Mouse (Mus musculus) embryonic facial prominence, embryonic 12.5 days (tissue): Measurements from ENCODE around the gene Nos3. TPM values are rescaled to one million over a fixed set of nuclear protein-coding genes. Genes with fewer than 3 reads are reported as not detected.
A peak's percentile ranks its signal among the peaks of the same experiment; 100 is the strongest.

Experiments used
- ATAC-seq: fragments of 200-750 bp; cut with Nextera tagmentation; 2 replicates; pipeline ENCODE4 v1.8.0; 2017; ENCODE audit not compliant: insufficient number of reproducible peaks, insufficient read depth, low FRiP score, low TSS enrichment
- H3K27ac ChIP-seq: fragments of 300-500 bp; sonication (generic); 2 replicates; pipeline ENCODE4 v1.5.1; 2016; ENCODE audit warnings: mild to moderate bottlenecking
- H3K27me3 ChIP-seq: fragments of 300-500 bp; sonication (generic); 2 replicates; pipeline ENCODE4 v1.6.1; 2016; ENCODE audit warnings: mild to moderate bottlenecking, moderate library complexity
- H3K36me3 ChIP-seq: fragments of 300-500 bp; sonication (generic); 2 replicates; pipeline ENCODE4 v1.6.1; 2016; ENCODE audit warnings: mild to moderate bottlenecking
- H3K4me1 ChIP-seq: fragments of 300-500 bp; sonication (generic); 2 replicates; pipeline ENCODE4 v1.6.1; 2016
- H3K4me2 ChIP-seq: fragments of 300-500 bp; sonication (generic); replicated peaks from 2 replicates; pipeline ENCODE4 v1.6.1; 2016; ENCODE audit warnings: mild to moderate bottlenecking, moderate library complexity
- H3K4me3 ChIP-seq: fragments of 300-500 bp; sonication (generic); 2 replicates; pipeline ENCODE4 v1.5.1; 2016; ENCODE audit warnings: mild to moderate bottlenecking
- H3K9ac ChIP-seq: fragments of 300-500 bp; sonication (generic); 2 replicates; pipeline ENCODE4 v1.6.1; 2016; ENCODE audit warnings: mild to moderate bottlenecking, moderate library complexity
- H3K9me3 ChIP-seq: fragments of 300-500 bp; sonication (generic); 2 replicates; pipeline ENCODE4 v1.6.1; 2016; ENCODE audit warnings: mild to moderate bottlenecking, moderate library complexity
- WGBS: fragments of 180-500 bp; shearing (Covaris S2); methylation state at CpG from one replicate; pipeline ENCODE4 v1.1.7; 2016; 5-methylcytosine and 5-hydroxymethylcytosine counted together
- polyA plus RNA-seq: library from polyadenylated mRNA; unstranded; fragments of >200 nt; fragmentation: Nextera tagmentation; extraction: Ambion mirVana; gene quantifications from 2 replicates; pipeline ENCODE4 v1.2.1, GENCODE M21; 2016

Gene Nos3
- polyA plus RNA-seq, 1 experiment from 2014 or later = 6.7 TPM

DNA sequence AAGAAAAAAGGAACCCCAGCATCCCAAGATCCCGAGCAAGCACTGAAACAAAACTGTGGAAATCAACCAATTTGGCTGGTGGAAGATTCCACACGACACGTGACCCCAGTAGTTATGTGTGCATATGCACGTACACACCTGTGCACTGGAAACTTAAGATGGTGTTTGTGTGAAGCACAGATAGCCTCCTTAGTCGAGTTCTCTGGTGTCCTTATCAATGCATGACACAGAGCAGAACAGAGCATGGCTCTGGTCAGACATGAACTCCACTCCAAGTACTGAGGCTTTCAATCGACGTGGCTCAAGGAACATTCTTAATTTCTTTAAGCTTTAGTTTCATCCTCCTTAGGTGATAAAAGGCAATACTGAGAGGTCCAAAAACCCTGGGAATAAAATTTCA lies 18.3 kb upstream of the Nos3 start:
- H3K4me2 ChIP-seq = no peak overlapping the region
- H3K27me3 ChIP-seq = peaks cover 62% of the 10 kb centered on the region
- no peaks in the 10 kb centered on the region for H3K9me3 ChIP-seq
- ATAC-seq = no peak
- H3K4me1 ChIP-seq = peaks cover 26% of the 10 kb centered on the region
- 81% methylated on average over 7 of the region's 7 CpGs for WGBS
- no peak overlapping the region for H3K9ac ChIP-seq
- H3K36me3 ChIP-seq = no peaks in the 10 kb centered on the region
- no peak overlapping the region for H3K4me3 ChIP-seq
- no peak overlapping the region for H3K27ac ChIP-seq

DNA sequence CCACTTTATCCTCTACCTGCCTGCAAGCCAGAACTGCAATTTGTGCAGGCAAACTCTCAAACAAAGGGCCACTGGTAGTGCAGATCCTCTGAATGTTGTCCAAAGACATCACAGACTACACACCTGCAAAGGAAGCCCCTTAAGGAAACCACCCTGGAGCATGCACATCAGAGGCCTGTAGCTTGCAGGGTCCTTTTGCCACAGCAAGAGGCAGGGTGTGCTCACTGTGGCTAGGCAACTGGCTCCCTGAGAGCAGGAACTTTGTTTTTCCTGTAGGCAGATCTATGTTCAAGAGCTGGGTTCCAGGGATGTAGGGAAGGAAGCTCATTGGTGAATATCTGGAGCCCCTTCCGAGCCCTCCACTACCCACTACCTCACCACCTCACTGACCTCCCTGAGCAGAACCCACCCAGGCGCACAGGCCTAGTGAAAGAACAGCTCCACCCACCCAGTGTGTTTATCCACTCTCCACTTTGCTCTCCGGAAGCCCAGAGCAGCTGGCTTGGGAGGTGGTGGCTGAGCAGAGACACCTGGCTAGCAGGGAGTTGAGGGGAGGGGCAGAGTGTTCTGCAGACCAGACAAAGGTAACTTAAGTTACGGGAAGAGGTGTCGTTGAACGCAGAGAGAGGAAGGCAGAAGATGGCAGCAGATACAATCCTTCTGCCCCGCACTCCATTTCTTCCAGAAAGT lies 17.3 kb upstream of the Nos3 start:
- no peak overlapping the region for H3K27ac ChIP-seq
- H3K27me3 ChIP-seq = peaks cover 65% of the 10 kb centered on the region
- H3K36me3 ChIP-seq = no peaks in the 10 kb centered on the region
- no peak for ATAC-seq
- H3K4me3 ChIP-seq = no peak overlapping the region; the same call in 1 of the 2 replicates
- H3K9ac ChIP-seq = no peak overlapping the region
- H3K9me3 ChIP-seq = no peaks in the 10 kb centered on the region
- 46% methylated on average over 7 of the region's 7 CpGs for WGBS
- H3K4me1 ChIP-seq = peaks cover 32% of the 10 kb centered on the region
- H3K4me2 ChIP-seq = peak overlapping the region; percentile 97

DNA sequence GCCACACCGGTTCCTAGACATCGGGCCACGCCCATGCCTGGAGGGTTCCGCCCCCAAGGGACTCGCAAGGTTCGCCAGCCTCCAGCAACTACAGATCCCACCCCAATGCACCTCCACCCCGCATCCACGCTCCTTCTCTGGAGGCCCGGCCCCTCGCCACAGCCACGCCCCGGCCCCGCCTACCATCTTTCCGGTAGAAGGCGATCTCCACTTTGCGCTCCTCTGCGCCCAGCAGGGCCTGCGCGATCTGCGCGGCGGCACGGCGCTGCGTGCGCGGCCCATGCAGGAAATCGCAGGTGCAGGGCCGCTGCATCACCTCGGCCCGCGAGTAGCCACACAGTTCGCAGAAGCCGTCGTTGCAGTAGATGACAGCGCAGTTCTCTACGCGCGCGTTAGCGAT lies 16.5 kb upstream of the Nos3 start:
- no peak overlapping the region for H3K27ac ChIP-seq
- no peaks in the 10 kb centered on the region for H3K9me3 ChIP-seq
- peak overlapping the region; percentile 97 for H3K4me2 ChIP-seq
- H3K27me3 ChIP-seq = peaks cover 72% of the 10 kb centered on the region
- no peaks in the 10 kb centered on the region for H3K36me3 ChIP-seq
- H3K4me3 ChIP-seq = peak overlapping the region; percentile 42
- WGBS = 1% methylated on average over 41 of the region's 41 CpGs
- H3K4me1 ChIP-seq = peaks cover 40% of the 10 kb centered on the region
- ATAC-seq = no peak
- peak overlapping the region; percentile 47 for H3K9ac ChIP-seq

DNA sequence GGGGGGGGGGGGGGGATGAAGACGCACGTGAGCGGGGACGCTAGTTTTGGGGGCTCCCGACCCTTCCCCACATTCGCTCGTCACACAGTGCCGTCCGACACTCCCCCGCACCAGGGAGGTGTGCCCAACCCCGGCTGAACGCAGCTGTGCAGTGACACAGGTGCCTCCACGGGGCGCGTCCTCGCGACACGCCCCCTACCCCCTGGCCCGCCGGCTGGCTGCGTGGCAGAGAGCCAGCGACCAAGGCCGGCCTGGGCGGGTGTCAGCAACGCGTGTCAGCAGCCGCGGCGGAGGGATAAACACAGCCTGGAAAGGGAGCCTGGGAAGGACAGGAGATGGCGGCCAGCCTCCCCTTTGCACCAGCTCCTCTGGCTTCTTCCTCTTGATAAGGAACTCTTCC lies 16.1 kb upstream of the Nos3 start:
- Histone ChIP-seq H3K27me3 (peaks cover 76% of the 10 kb centered on the region), H3K4me3 (peak overlapping the region; percentile 42), H3K9ac (peak overlapping the region; percentile 47; the same call in 1 of the 2 replicates), H3K9me3 (no peaks in the 10 kb centered on the region), H3K4me2 (peak overlapping the region; percentile 97), H3K36me3 (no peaks in the 10 kb centered on the region), H3K27ac (no peak overlapping the region), H3K4me1 (peaks cover 40% of the 10 kb centered on the region)
- WGBS = under 1% methylated on average over 30 of the region's 30 CpGs
- ATAC-seq = no peak

DNA sequence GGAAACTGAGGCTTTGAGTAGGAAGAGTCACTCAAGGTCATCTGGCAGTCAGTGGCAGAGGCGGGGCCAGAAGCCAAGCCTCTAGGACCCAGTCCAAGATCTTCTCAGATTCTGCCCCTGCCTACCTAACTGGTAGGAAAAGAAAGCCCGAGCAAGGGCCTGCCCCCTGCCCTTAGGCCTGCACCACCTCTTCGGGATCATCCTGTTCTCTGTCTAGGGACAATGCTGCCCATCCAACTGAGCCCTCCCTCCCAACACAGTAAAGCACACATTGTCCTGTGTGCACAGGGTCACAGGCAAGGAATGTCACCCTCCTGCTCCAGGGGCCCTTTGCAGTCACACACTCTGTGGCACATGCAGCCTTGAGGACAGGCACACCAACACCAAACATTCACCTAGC lies 14.5 kb upstream of the Nos3 start:
- no peak for ATAC-seq
- Histone ChIP-seq H3K27me3 (peaks cover 77% of the 10 kb centered on the region), H3K36me3 (no peaks in the 10 kb centered on the region), H3K4me2 (peak overlapping the region; percentile 99), H3K27ac (no peak overlapping the region), H3K4me1 (peaks cover 28% of the 10 kb centered on the region), H3K4me3 (peak overlapping the region; percentile 63; the same call in 1 of the 2 replicates), H3K9ac (no peak overlapping the region), H3K9me3 (no peaks in the 10 kb centered on the region)
- WGBS = 53% methylated on average over 3 of the region's 3 CpGs

DNA sequence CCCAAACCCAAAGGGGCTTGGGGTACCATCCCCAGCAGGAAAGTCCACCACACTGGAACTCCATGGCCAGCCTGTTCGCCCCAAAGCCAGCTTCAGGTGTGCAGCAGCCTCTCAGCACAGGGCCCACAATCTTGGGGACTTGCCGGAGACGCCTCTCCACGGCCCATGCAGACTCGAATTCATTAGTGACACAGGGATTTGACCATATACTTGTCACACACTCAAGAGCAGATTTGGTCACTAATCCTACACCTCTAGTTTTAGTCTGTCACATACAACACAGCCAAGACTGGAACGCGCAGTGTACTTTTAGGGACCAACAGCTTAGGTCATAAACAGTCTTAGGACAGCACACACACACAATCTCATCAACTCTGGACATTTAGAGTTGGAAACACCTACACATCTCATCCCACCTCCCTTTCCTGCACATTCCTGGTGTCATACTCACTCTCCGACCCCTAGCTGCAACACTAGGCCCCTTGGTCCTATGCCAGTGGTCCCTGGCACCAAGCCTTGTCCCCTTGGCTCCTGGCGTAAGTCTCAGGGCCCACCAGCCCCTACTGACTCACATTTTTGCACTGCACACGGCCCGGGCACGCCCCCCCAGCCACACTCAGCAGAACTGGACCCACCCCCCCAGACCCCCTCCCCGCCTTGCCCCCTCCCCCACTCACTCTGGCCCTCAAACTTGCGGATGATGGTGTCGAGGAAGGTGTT lies 13.9 kb upstream of the Nos3 start:
- Histone ChIP-seq H3K27ac (peak overlapping the region; percentile 60; the same call in 1 of the 2 replicates), H3K4me1 (peaks cover 28% of the 10 kb centered on the region), H3K27me3 (peaks cover 75% of the 10 kb centered on the region), H3K4me3 (peak overlapping the region; percentile 63), H3K36me3 (no peaks in the 10 kb centered on the region), H3K9ac (peak overlapping the region; percentile 66), H3K9me3 (no peaks in the 10 kb centered on the region), H3K4me2 (peak overlapping the region; percentile 99)
- ATAC-seq = no peak
- 43% methylated on average over 14 of the region's 15 CpGs for WGBS

DNA sequence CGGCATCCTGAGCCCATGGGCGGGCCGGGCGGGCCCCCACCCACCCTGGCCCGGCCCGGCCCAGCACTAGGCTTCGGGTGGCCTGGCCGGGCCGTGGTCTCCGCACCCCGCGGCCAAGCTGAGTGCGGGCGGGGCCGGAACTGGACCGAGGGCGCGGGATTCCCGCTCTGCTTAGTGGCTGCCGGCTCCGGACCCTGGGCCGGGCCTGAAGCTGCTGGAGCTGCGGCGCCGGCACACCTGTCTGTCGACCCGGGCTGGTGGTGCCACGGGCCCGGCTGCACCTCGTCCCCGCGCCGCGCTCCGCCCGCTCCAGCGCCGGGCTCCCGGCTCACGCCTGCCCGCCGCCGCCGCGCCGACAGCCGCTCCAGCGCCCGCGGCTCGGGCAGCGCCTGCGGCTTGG lies 13.3 kb upstream of the Nos3 start, which contains the start of gene Kcnh2:
Gene Kcnh2, minus strand, starts transcription at position 327 of the 400 bp plus-strand sequence.
- peak within 1 kb of the TSS; percentile 63 for H3K4me3 ChIP-seq
- H3K36me3 ChIP-seq = no peaks in the 10 kb centered on the region
- H3K27me3 ChIP-seq = peaks cover 73% of the 10 kb centered on the region
- WGBS = under 1% methylated on average over 23 of the region's 53 CpGs
- H3K4me2 ChIP-seq = peak within 1 kb of the TSS; percentile 99
- ATAC-seq = peak; percentile 12; the same call in 1 of the 2 replicates
- H3K9me3 ChIP-seq = no peaks in the 10 kb centered on the region
- H3K4me1 ChIP-seq = peaks cover 28% of the 10 kb centered on the region
- peak within 1 kb of the TSS; percentile 81 for H3K27ac ChIP-seq
- peak within 1 kb of the TSS; percentile 66 for H3K9ac ChIP-seq

DNA sequence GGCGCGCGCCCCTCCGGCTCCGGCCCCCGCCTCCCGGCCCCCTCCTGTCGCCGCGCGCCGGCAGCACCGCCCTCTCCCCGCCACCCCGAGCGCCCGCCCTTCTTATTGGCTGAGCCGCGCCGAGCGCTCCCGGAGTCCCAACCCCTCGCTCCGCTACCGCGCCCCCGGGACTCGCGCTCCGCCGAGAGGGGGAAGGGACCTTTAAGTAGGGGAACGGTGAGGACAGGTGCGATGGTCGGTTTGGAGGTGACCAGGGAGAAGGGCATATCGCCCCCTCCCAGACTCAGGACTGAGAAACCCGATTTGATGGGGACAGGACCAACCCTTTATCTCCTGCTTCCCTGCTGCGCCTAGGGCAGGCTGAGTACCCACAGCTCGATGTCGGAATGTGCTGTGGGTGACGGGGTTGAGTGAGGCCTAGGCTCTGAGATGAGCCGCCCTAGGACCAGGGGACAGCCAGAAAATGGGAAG lies 12.9 kb upstream of the Nos3 start:
- Histone ChIP-seq H3K4me2 (peak overlapping the region; percentile 99), H3K9me3 (no peaks in the 10 kb centered on the region), H3K4me3 (peak overlapping the region; percentile 63), H3K27me3 (peaks cover 70% of the 10 kb centered on the region), H3K36me3 (no peaks in the 10 kb centered on the region), H3K4me1 (peaks cover 28% of the 10 kb centered on the region), H3K27ac (peak overlapping the region; percentile 81), H3K9ac (peak overlapping the region; percentile 66; the same call in 1 of the 2 replicates)
- peak; percentile 68 for ATAC-seq
- 0% methylated on average over 40 of the region's 41 CpGs for WGBS

DNA sequence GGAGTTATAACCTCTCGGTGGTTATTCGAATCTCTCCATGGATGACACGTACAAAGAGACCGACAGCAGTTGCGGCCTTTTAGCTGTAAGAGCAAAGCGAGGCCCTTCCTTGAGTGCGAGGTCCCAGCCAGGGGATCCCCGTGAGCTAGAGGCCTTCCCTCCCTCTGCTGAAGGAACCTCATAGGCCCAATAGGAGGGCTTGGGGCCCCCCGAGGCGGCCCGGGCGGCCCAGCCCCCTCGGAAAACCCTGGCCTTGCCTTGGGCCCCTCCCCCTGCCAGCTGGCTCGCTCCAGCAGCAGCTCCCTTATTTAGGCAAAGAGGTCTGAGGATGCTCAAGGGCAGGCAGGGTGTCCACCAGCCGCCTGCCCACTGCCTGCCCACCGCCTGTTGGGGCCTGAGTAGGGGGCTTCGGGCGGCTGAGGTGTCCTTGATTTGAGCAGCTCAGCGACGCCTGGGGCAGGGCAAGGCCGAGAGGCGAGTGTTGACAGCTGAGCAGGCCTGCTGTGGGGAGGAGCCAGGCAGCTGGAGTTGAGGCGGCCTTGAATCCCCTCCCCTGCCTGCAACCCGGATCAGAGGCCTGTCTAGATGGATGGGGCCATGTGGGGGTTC lies 12.3 kb upstream of the Nos3 start:
- ATAC-seq = peak; percentile 62
- peaks cover 28% of the 10 kb centered on the region for H3K4me1 ChIP-seq
- peaks cover 65% of the 10 kb centered on the region for H3K27me3 ChIP-seq
- no peaks in the 10 kb centered on the region for H3K9me3 ChIP-seq
- peak overlapping the region; percentile 99 for H3K4me2 ChIP-seq
- H3K4me3 ChIP-seq = peak overlapping the region; percentile 63
- no peaks in the 10 kb centered on the region for H3K36me3 ChIP-seq
- WGBS = 2% methylated on average over 24 of the region's 24 CpGs
- H3K27ac ChIP-seq = peak overlapping the region; percentile 81
- peak overlapping the region; percentile 16; the same call in 1 of the 2 replicates for H3K9ac ChIP-seq

DNA sequence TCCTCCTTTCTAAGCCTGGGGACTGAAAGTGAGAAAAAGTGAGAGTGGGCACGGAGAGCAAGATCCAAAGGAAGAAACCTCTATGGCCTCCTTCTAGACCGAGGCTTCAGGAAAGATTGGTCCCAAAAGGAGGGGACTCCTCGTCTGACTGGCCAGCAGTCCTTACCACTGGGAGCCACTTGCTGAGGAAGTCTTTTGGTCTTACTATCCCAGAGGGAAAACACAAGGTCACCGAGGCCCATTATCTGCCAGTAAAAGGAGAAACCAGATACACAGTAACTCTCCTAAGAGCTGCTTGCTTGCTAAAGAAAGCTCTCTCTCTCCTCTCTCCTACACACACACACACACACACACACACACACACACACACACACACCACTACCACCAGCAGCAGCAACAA lies 11.3 kb upstream of the Nos3 start:
- peaks cover 55% of the 10 kb centered on the region for H3K27me3 ChIP-seq
- no peak for ATAC-seq
- no peak overlapping the region for H3K9ac ChIP-seq
- H3K9me3 ChIP-seq = no peaks in the 10 kb centered on the region
- 0 out of 2 replicates have a peak overlapping the region, but pooled peaks have one; percentile 63 for H3K4me3 ChIP-seq
- no peaks in the 10 kb centered on the region for H3K36me3 ChIP-seq
- peaks cover 28% of the 10 kb centered on the region for H3K4me1 ChIP-seq
- peak overlapping the region; percentile 81 for H3K27ac ChIP-seq
- WGBS = 31% methylated on average over 4 of the region's 4 CpGs
- no peak overlapping the region for H3K4me2 ChIP-seq

DNA sequence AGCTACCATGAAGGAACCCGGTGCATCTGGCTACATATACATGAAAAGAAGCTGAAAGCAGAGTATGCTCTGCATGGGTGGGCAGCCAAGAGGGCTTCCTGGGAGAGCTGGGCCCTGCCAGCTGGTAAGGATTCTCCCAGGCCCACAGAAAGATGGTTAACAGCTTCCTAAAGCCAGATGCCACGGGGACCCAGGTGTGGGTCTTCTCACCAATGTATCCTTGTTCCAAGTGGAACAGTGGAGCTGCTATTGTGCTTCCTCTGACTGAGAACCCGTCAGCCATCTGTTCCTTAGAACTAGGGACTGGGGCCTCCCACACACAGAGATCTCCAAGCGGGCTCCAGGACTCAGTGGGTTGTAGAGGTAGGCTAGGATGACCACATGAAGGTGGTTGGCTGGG lies 7.8 kb upstream of the Nos3 start:
- Histone ChIP-seq H3K27ac (no peak overlapping the region), H3K9ac (no peak overlapping the region), H3K4me1 (peaks cover 16% of the 10 kb centered on the region), H3K9me3 (no peaks in the 10 kb centered on the region), H3K4me2 (no peak overlapping the region), H3K27me3 (peaks cover 24% of the 10 kb centered on the region), H3K36me3 (no peaks in the 10 kb centered on the region), H3K4me3 (no peak overlapping the region)
- 58% methylated on average over 4 of the region's 4 CpGs for WGBS
- ATAC-seq = no peak
